Mouse (Mus musculus) thymus, adult 2 months (tissue): ENCODE results near the gene Ndufs3. TPM values are rescaled to one million over a fixed set of nuclear protein-coding genes. Genes with fewer than 3 reads are reported as not detected.
A peak's percentile ranks its signal among the peaks of the same experiment; 100 is the strongest.
"Not testable (repeated sequence)": the region's sequence is repeated elsewhere in the genome, so short reads cannot be mapped to it uniquely, and the experiment has no call there.

Experiments used
- DNase-seq: peaks from one replicate; pipeline ENCODE4 v3.0.0; 2021
- H3K27ac ChIP-seq: fragments of 200-500 bp; 2 replicates; pipeline ENCODE4 v1.5.1; 2012; ENCODE audit warnings: low read length, control low read depth; ENCODE audit not compliant: control insufficient read depth, insufficient read depth
- H3K27me3 ChIP-seq: fragments of 200-500 bp; 2 replicates; pipeline ENCODE4 v1.6.1; 2012; ENCODE audit warnings: mild to moderate bottlenecking, low read length, moderate library complexity, mixed read lengths; ENCODE audit not compliant: control insufficient read depth, insufficient read depth
- H3K36me3 ChIP-seq: fragments of 200-500 bp; 2 replicates; pipeline ENCODE4 v1.6.1; 2012; ENCODE audit warnings: mild to moderate bottlenecking, low read length, moderate library complexity; ENCODE audit not compliant: control insufficient read depth, insufficient read depth
- H3K4me1 ChIP-seq: fragments of 200-500 bp; replicated peaks from 2 replicates; pipeline ENCODE4 v1.6.1; 2012; ENCODE audit warnings: low read length; ENCODE audit not compliant: control insufficient read depth, insufficient read depth
- H3K4me3 ChIP-seq: fragments of 200-500 bp; 2 replicates; pipeline ENCODE4 v1.5.1; 2012; ENCODE audit warnings: mild to moderate bottlenecking, low read length, control low read depth, moderate library complexity; ENCODE audit not compliant: control insufficient read depth, insufficient read depth
- CTCF ChIP-seq: fragments of 200-500 bp; IDR thresholded peaks from 2 replicates; pipeline ENCODE4 v1.5.1; 2012; ENCODE audit warnings: mild to moderate bottlenecking, control low read depth, low read length, moderate library complexity, borderline replicate concordance; ENCODE audit not compliant: control insufficient read depth, poor library complexity, insufficient read depth; ENCODE audit errors: extremely low read depth
- POLR2A ChIP-seq: fragments of 200-500 bp; IDR thresholded peaks from 2 replicates; pipeline ENCODE4 v1.6.1; 2012; ENCODE audit warnings: mild to moderate bottlenecking, low read length, control low read depth, moderate library complexity; ENCODE audit not compliant: control insufficient read depth, poor library complexity, insufficient read depth; ENCODE audit errors: extremely low read depth
- WGBS: fragments of 180-500 bp; shearing (Covaris S2); methylation state at CpG from one replicate; pipeline ENCODE4 v1.1.7; 2018; 5-methylcytosine and 5-hydroxymethylcytosine counted together
- polyA plus RNA-seq: library from polyadenylated mRNA; depleted of rRNA; stranded (reverse); fragments of >200 nt; gene quantifications from 2 replicates; pipeline ENCODE4 v1.2.3, GENCODE M21; 2012

The Ndufs3 gene
- polyA plus RNA-seq, 1 experiment: 163 TPM

GRCm38 (mm10) chr2:90913671-90914070 lies 9.0 kb upstream of the Ndufs3 start:
- Histone ChIP-seq H3K27ac (no peak overlapping the region), H3K27me3 (no peaks in the 10 kb centered on the region), H3K36me3 (peaks cover 36% of the 10 kb centered on the region), H3K4me3 (no peak overlapping the region), H3K4me1 (peaks cover 13% of the 10 kb centered on the region)
- no peak for DNase-seq
- TF ChIP-seq POLR2A (no peak), CTCF (no peak)
- WGBS: 93% methylated on average over 2 of the region's 2 CpGs

DNA sequence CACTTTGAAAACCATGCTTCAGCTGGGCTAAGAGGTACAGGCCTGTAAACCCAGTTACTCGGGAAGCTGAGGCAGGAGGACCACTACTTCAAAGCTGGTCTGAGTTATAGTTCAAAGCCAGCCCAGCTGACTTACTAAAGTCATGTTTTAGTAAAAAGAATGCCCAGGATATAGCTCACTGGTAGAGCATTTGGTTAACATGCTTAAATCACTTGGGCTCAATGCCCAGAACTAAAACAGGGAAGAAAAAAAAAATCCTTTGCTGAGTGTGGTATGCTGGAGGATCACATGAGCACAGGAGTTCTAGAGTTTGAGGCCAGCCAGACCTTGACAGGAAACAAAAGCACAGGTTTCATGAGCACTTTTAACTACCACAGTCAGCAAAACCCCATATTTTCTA lies 7.0 kb upstream of the Ndufs3 start:
- Histone ChIP-seq H3K36me3 (peaks cover 45% of the 10 kb centered on the region), H3K27ac (no peak overlapping the region), H3K4me3 (no peak overlapping the region), H3K27me3 (no peaks in the 10 kb centered on the region), H3K4me1 (peaks cover 2% of the 10 kb centered on the region; the same call in 1 of the 2 replicates)
- TF ChIP-seq POLR2A (no peak), CTCF (no peak)
- WGBS: 79% methylated on average over 1 of the region's 1 CpGs
- DNase-seq: no peak

DNA sequence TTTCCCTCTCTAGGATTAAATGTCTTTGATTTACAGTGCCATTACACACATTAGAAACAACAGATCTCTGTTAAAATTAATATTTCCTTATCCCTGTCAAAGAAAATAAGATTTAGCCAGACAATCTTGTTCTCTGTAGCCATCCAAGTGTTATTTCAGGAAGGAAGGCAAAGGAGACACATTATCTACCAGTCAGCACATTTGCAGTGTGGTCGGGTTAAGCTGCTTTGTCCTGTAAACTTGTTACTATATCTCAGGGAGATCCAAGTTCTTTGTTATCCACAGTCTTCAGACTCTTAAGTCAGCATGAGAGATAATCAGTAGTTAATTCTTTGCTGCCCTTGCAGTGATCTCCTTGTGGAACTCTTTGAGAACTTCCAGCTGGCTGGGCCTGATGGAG lies 6.2 kb upstream of the Ndufs3 start:
- DNase-seq: no peak
- H3K36me3 ChIP-seq: peaks cover 45% of the 10 kb centered on the region
- H3K4me1 ChIP-seq: peaks cover 3% of the 10 kb centered on the region; the same call in 1 of the 2 replicates
- 95% methylated on average over 1 of the region's 1 CpGs for WGBS
- H3K27ac ChIP-seq: no peak overlapping the region
- TF ChIP-seq CTCF (no peak), POLR2A (no peak)
- no peaks in the 10 kb centered on the region for H3K27me3 ChIP-seq
- H3K4me3 ChIP-seq: no peak overlapping the region

DNA sequence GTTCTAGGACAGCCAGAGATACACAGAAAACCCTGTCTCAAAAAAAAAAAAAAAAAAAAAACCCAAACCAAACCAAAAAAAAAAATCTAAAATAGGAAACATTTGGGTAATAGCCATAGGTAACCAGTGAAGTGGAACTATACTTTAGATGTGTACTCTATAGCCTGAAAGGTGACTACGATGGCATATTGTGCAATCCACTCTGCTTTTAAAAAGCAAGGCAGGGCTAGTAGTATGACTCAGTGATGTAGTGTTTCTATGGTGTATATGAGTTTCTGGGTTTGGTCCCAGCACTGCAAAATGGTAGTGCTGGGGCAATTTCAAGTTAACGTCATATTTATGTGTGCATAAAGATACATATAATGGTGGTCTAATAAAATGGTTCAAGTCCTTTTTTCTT lies 2.1 kb upstream of the Ndufs3 start:
- WGBS: 98% methylated on average over 2 of the region's 2 CpGs
- Histone ChIP-seq H3K27ac (no peak overlapping the region), H3K36me3 (peaks cover 48% of the 10 kb centered on the region), H3K4me1 (peaks cover 8% of the 10 kb centered on the region), H3K27me3 (no peaks in the 10 kb centered on the region), H3K4me3 (no peak overlapping the region)
- DNase-seq: no peak
- no peak for TF ChIP-seq POLR2A
- TF ChIP-seq CTCF: no peak

- Histone ChIP-seq H3K4me3 (peak overlapping the region; percentile 74), H3K36me3 (peaks cover 34% of the 10 kb centered on the region), H3K27ac (peak overlapping the region; percentile 16; the same call in 1 of the 2 replicates), H3K27me3 (no peaks in the 10 kb centered on the region), H3K4me1 (peaks cover 8% of the 10 kb centered on the region)
- no peak for DNase-seq
- under 1% methylated on average over 21 of the region's 21 CpGs for WGBS
- TF ChIP-seq CTCF: no peak
- TF ChIP-seq POLR2A: no peak
Observed at GRCm38 (mm10) chr2:90904856-90905224, 213 bp upstream of the Ndufs3 start.

DNA sequence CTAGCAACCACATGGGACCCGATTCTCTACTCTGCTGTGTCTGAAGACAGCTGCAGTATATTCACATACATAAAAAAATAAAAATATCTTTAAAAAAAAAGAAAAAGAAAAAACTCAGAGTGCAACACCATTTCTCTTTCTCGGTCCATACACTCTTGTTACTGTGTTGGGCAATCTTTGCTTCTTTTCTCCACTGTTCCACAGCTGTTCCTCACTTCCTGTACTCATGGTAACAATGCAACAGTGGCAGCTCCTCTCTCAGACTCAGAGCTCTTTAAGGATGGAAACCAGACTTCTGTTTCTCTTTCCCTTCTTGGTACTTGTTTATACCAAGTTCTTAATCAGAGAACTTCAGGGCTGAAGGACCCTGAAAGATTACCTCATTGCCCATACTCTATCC lies 1.2 kb downstream of the Ndufs3 start:
- Histone ChIP-seq H3K4me1 (peaks cover 8% of the 10 kb centered on the region), H3K4me3 (no peak overlapping the region), H3K36me3 (peaks cover 28% of the 10 kb centered on the region), H3K27ac (no peak overlapping the region), H3K27me3 (no peaks in the 10 kb centered on the region)
- 69% methylated on average over 2 of the region's 2 CpGs for WGBS
- no peak for TF ChIP-seq CTCF
- TF ChIP-seq POLR2A: no peak
- DNase-seq: no peak

- H3K36me3 ChIP-seq: peaks cover 31% of the 10 kb centered on the region
- not testable (repeated sequence) for DNase-seq, H3K27me3 ChIP-seq, H3K4me3 ChIP-seq, H3K27ac ChIP-seq, H3K4me1 ChIP-seq
- 86% methylated on average over 3 of the region's 3 CpGs for WGBS
Observed at GRCm38 (mm10) chr2:90894299-90894677, 10.3 kb downstream of the Ndufs3 start.
